Mouse (Mus musculus): Measurements from ENCODE around the gene Vash2. TPM values are rescaled to one million over a fixed set of nuclear protein-coding genes. Genes with fewer than 3 reads are reported as not detected.

Gene Vash2
- polyA plus RNA-seq, 1 experiment: 3.4 TPM

- Histone ChIP-seq H3K4me3 (ENCODE audit: control insufficient read depth, insufficient read depth, low read length) (no peak overlapping the region), H3K36me3 (ENCODE audit: control insufficient read depth, insufficient read depth, low read length) (no peaks in the 10 kb centered on the region), H3K4me1 (replicated peaks; ENCODE audit: control insufficient read depth, insufficient read depth, low read length) (peaks cover 12% of the 10 kb centered on the region), H3K27me3 (ENCODE audit: control insufficient read depth, insufficient read depth, low read length) (no peaks in the 10 kb centered on the region), H3K27ac (ENCODE audit: control insufficient read depth, insufficient read depth, low read length) (peak overlapping the region; percentile 33; the same call in 1 of the 2 replicates)
- no peak for TF ChIP-seq POLR2A (IDR thresholded peaks at IDR 0.05; ENCODE audit: control insufficient read depth, extremely low read depth, insufficient read depth, low read length, poor library complexity)
- TF ChIP-seq CTCF (IDR thresholded peaks at IDR 0.05; ENCODE audit: borderline replicate concordance, control insufficient read depth, extremely low read depth, insufficient read depth, low read length, poor library complexity): no peak
- 77% methylated on average over 3 of the region's 3 CpGs for WGBS
- no peak for DNase-seq
Observed at GRCm38 (mm10) chr1:191020217-191020924, 41.3 kb upstream of the Vash2 start.

- peak; percentile 23 for DNase-seq
- 7% methylated on average over 5 of the region's 5 CpGs for WGBS
- Histone ChIP-seq H3K27ac (ENCODE audit: control insufficient read depth, insufficient read depth, low read length) (no peak overlapping the region), H3K27me3 (ENCODE audit: control insufficient read depth, insufficient read depth, low read length) (no peaks in the 10 kb centered on the region), H3K4me1 (replicated peaks; ENCODE audit: control insufficient read depth, insufficient read depth, low read length) (peaks cover 6% of the 10 kb centered on the region), H3K36me3 (ENCODE audit: control insufficient read depth, insufficient read depth, low read length) (no peaks in the 10 kb centered on the region), H3K4me3 (ENCODE audit: control insufficient read depth, insufficient read depth, low read length) (no peak overlapping the region)
- TF ChIP-seq POLR2A (IDR thresholded peaks at IDR 0.05; ENCODE audit: control insufficient read depth, extremely low read depth, insufficient read depth, low read length, poor library complexity) (no peak), CTCF (IDR thresholded peaks at IDR 0.05; ENCODE audit: borderline replicate concordance, control insufficient read depth, extremely low read depth, insufficient read depth, low read length, poor library complexity) (no peak)
Observed at GRCm38 (mm10) chr1:191019803-191020202, 40.7 kb upstream of the Vash2 start.

DNA sequence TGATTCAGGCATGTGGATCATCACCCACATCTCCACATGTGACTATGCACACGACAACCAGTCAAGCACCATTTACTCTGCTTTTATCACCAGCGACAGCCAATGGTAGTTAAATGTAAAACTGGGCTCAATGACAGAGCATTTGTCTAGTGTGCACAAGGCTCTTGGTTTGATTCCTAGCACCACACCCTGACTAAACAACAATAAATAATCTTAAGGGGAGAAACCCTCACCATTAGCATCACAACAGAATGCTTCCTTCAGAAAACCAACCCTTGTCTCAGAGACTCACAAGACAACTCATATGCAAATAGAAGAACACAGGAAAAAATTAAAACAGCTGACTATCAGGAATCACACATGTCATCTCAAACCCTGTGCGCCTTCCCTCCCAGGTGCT lies 35.2 kb upstream of the Vash2 start:
- DNase-seq: no peak
- H3K4me3 ChIP-seq (ENCODE audit: control insufficient read depth, insufficient read depth, low read length): no peak overlapping the region
- peaks cover 2% of the 10 kb centered on the region for H3K4me1 ChIP-seq (replicated peaks; ENCODE audit: control insufficient read depth, insufficient read depth, low read length)
- peaks cover 15% of the 10 kb centered on the region for H3K36me3 ChIP-seq (ENCODE audit: control insufficient read depth, insufficient read depth, low read length)
- TF ChIP-seq POLR2A (IDR thresholded peaks at IDR 0.05; ENCODE audit: control insufficient read depth, extremely low read depth, insufficient read depth, low read length, poor library complexity) (no peak), CTCF (IDR thresholded peaks at IDR 0.05; ENCODE audit: borderline replicate concordance, control insufficient read depth, extremely low read depth, insufficient read depth, low read length, poor library complexity) (no peak)
- H3K27me3 ChIP-seq (ENCODE audit: control insufficient read depth, insufficient read depth, low read length): no peaks in the 10 kb centered on the region
- WGBS: 95% methylated on average over 3 of the region's 3 CpGs
- no peak overlapping the region for H3K27ac ChIP-seq (ENCODE audit: control insufficient read depth, insufficient read depth, low read length)

GRCm38 (mm10) chr1:191008707-191009106 lies 29.6 kb upstream of the Vash2 start:
- 100% methylated on average over 5 of the region's 5 CpGs for WGBS

GRCm38 (mm10) chr1:191002201-191002600 lies 23.1 kb upstream of the Vash2 start:
- H3K4me1 ChIP-seq (replicated peaks; ENCODE audit: control insufficient read depth, insufficient read depth, low read length): no peaks in the 10 kb centered on the region
- peaks cover 4% of the 10 kb centered on the region for H3K36me3 ChIP-seq (ENCODE audit: control insufficient read depth, insufficient read depth, low read length)
- H3K27me3 ChIP-seq (ENCODE audit: control insufficient read depth, insufficient read depth, low read length): no peaks in the 10 kb centered on the region
- DNase-seq: peak; percentile 11
- 78% methylated on average over 6 of the region's 6 CpGs for WGBS
- no peak overlapping the region for H3K4me3 ChIP-seq (ENCODE audit: control insufficient read depth, insufficient read depth, low read length)
- H3K27ac ChIP-seq (ENCODE audit: control insufficient read depth, insufficient read depth, low read length): no peak overlapping the region
- no peak for TF ChIP-seq POLR2A (IDR thresholded peaks at IDR 0.05; ENCODE audit: control insufficient read depth, extremely low read depth, insufficient read depth, low read length, poor library complexity)
- TF ChIP-seq CTCF (IDR thresholded peaks at IDR 0.05; ENCODE audit: borderline replicate concordance, control insufficient read depth, extremely low read depth, insufficient read depth, low read length, poor library complexity): no peak

More at GRCm38 (mm10) chr1:191008707-191009106, 29.6 kb upstream of the Vash2 start:
- no peaks in the 10 kb centered on the region for H3K4me1 ChIP-seq (replicated peaks; ENCODE audit: control insufficient read depth, insufficient read depth, low read length)
- H3K27me3 ChIP-seq (ENCODE audit: control insufficient read depth, insufficient read depth, low read length): no peaks in the 10 kb centered on the region
- no peak overlapping the region for H3K4me3 ChIP-seq (ENCODE audit: control insufficient read depth, insufficient read depth, low read length)
- peaks cover 39% of the 10 kb centered on the region for H3K36me3 ChIP-seq (ENCODE audit: control insufficient read depth, insufficient read depth, low read length)
- no peak overlapping the region for H3K27ac ChIP-seq (ENCODE audit: control insufficient read depth, insufficient read depth, low read length)
- no peak for TF ChIP-seq CTCF (IDR thresholded peaks at IDR 0.05; ENCODE audit: borderline replicate concordance, control insufficient read depth, extremely low read depth, insufficient read depth, low read length, poor library complexity)
- DNase-seq: peak; percentile 16

DNA sequence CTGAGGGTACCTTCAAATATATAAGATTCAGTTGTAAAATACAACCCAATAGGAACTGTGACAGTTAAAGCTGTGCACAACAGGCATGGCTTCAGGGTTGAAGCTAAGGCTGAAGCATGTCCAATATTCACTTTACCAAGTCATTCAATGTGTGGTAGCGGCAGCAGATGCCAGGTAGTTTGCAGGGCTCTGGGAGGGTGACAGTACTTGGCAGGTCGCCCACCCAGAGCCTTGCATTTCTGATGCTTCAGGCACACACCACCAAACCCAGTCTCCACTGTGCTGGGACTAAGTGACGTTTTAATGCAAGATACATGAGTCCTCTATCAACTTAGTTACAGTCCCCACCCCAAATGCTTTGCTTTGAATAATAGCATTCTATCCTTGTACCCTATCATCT lies 21.6 kb upstream of the Vash2 start:
- Histone ChIP-seq H3K27ac (ENCODE audit: control insufficient read depth, insufficient read depth, low read length) (no peak overlapping the region), H3K4me1 (replicated peaks; ENCODE audit: control insufficient read depth, insufficient read depth, low read length) (no peaks in the 10 kb centered on the region), H3K4me3 (ENCODE audit: control insufficient read depth, insufficient read depth, low read length) (no peak overlapping the region), H3K36me3 (ENCODE audit: control insufficient read depth, insufficient read depth, low read length) (no peaks in the 10 kb centered on the region), H3K27me3 (ENCODE audit: control insufficient read depth, insufficient read depth, low read length) (no peaks in the 10 kb centered on the region)
- TF ChIP-seq POLR2A (IDR thresholded peaks at IDR 0.05; ENCODE audit: control insufficient read depth, extremely low read depth, insufficient read depth, low read length, poor library complexity): no peak
- no peak for DNase-seq
- WGBS: 92% methylated on average over 3 of the region's 3 CpGs

DNA sequence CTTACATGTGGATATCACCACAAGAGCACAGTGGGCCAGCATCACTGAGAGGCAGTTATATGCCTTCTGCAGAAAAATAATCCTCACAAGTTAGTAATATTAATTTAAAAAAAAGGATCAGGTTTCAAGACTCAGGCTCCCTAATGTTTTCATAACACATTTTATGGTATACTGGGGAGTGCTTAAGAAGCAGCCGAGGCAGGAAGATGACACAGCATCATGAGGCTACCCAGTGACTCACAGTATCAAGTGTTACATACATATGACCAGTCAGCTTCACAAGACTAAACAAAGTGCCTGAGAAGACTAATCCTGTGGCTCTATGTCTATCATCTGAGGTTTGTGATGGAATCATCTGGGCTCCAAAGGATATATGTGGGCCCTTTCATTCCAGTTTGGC lies 18.9 kb upstream of the Vash2 start:
- Histone ChIP-seq H3K27ac (ENCODE audit: control insufficient read depth, insufficient read depth, low read length) (no peak overlapping the region), H3K4me3 (ENCODE audit: control insufficient read depth, insufficient read depth, low read length) (no peak overlapping the region), H3K27me3 (ENCODE audit: control insufficient read depth, insufficient read depth, low read length) (no peaks in the 10 kb centered on the region), H3K36me3 (ENCODE audit: control insufficient read depth, insufficient read depth, low read length) (no peaks in the 10 kb centered on the region), H3K4me1 (replicated peaks; ENCODE audit: control insufficient read depth, insufficient read depth, low read length) (no peaks in the 10 kb centered on the region)
- WGBS: 51% methylated on average over 1 of the region's 1 CpGs
- DNase-seq: no peak
- TF ChIP-seq CTCF (IDR thresholded peaks at IDR 0.05; ENCODE audit: borderline replicate concordance, control insufficient read depth, extremely low read depth, insufficient read depth, low read length, poor library complexity) (no peak), POLR2A (IDR thresholded peaks at IDR 0.05; ENCODE audit: control insufficient read depth, extremely low read depth, insufficient read depth, low read length, poor library complexity) (no peak)
